Mouse (Mus musculus) testis, adult 2 months (tissue): ENCODE results near the gene Anapc10. TPM values are rescaled to one million over a fixed set of nuclear protein-coding genes. Genes with fewer than 3 reads are reported as not detected.

ENCODE experiments used
- H3K27ac ChIP-seq: fragments of 200-500 bp; 2 replicates; pipeline ENCODE4 v1.5.1; 2012; ENCODE audit warnings: low read depth, low read length; ENCODE audit not compliant: control insufficient read depth, insufficient read depth
- H3K27me3 ChIP-seq: fragments of 200-500 bp; 2 replicates; pipeline ENCODE4 v1.6.1; 2012; ENCODE audit warnings: mild to moderate bottlenecking, low read length, moderate library complexity; ENCODE audit not compliant: control insufficient read depth, insufficient read depth
- H3K36me3 ChIP-seq: fragments of 200-500 bp; 2 replicates; pipeline ENCODE4 v1.6.1; 2012; ENCODE audit warnings: mild to moderate bottlenecking, low read length; ENCODE audit not compliant: control insufficient read depth, insufficient read depth
- H3K4me1 ChIP-seq: fragments of 200-500 bp; 2 replicates; pipeline ENCODE4 v1.6.1; 2012; ENCODE audit warnings: low read length; ENCODE audit not compliant: control insufficient read depth, insufficient read depth
- H3K4me3 ChIP-seq: fragments of 200-500 bp; 2 replicates; pipeline ENCODE4 v1.5.1; 2012; ENCODE audit warnings: low read depth, mild to moderate bottlenecking, low read length, moderate library complexity, mixed read lengths; ENCODE audit not compliant: control insufficient read depth
- CTCF ChIP-seq: fragments of 200-500 bp; IDR thresholded peaks from 2 replicates; pipeline ENCODE4 v1.5.1; 2012; ENCODE audit warnings: low read depth, mild to moderate bottlenecking, inconsistent platforms, low read length, moderate library complexity; ENCODE audit not compliant: control insufficient read depth, insufficient read depth, insufficient replicate concordance
- POLR2A ChIP-seq: fragments of 200-500 bp; IDR thresholded peaks from 2 replicates; pipeline ENCODE4 v1.6.1; 2012; ENCODE audit warnings: low read depth, mild to moderate bottlenecking, inconsistent platforms, low read length, moderate library complexity; ENCODE audit not compliant: control insufficient read depth
- polyA plus RNA-seq: library from polyadenylated mRNA; depleted of rRNA; stranded (reverse); fragments of >200 nt; gene quantifications from 2 replicates; pipeline ENCODE4 v1.2.3, GENCODE M21; 2012

Gene Anapc10
- polyA plus RNA-seq, 1 experiment = 8.2 TPM

DNA sequence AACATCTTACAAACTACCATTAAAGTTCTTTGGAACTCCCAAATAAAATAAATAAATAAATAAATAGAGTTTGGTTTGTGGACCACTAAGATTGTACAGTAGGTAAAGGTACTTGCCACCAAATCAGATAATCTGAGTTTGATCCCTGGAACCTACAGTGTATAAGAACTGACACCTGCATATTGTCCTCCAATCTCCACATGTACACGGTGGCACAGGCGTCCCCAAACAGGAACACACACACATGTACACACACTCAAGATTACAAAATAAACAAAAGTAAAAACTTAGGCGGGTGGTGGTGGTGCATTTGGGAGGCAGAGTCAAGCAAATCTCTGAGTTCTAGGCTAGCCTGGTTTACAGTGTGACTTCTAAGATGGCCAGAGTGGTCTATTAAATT lies 4.9 kb upstream of the Anapc10 start:
- no peaks in the 10 kb centered on the region for H3K27me3 ChIP-seq
- no peak overlapping the region for H3K4me3 ChIP-seq
- TF ChIP-seq CTCF (no peak), POLR2A (no peak)
- H3K27ac ChIP-seq = no peak overlapping the region
- H3K4me1 ChIP-seq = no peaks in the 10 kb centered on the region
- peaks cover 1% of the 10 kb centered on the region; the same call in 1 of the 2 replicates for H3K36me3 ChIP-seq

DNA sequence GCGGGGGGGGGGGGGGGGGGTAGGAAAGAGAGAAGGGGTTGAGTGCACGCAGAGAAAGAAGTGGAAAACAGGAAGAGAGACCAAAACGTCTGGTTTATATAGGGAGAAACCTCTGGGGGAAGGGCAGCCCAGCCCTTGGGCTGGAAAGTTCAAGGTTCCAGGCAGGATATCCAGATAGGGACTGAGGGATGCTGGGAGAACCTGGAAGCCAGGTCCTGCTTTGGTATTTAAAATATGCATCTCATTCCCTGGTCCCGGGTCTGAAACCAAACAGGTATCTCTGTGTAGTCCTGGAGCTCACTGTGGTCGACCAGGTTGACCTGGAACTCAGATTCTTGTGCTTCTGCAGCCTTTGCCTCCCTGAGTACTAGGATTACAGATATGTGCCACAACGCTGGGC lies 1.1 kb downstream of the Anapc10 start:
- Histone ChIP-seq H3K27ac (no peak overlapping the region), H3K4me3 (peak overlapping the region; percentile 32)

DNA sequence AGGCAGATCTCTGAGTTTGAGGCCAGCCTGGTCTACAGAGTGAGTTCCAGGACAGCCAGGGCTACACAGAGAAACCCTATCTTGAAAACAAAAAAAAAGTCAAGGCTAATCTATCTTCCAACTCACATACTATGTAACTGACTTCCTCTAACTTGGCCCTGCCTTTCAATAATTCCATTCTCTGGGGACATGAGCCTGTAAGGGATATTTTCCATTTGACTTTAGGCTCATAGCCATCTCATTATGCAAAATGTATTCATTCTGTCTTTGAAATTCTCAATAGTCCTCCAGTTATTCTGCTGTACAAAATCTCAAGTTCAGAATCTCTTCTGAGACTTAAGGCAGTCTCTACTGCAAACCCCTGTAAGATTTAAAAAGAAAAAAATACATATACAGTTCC lies 9.9 kb downstream of the Anapc10 start:
- Histone ChIP-seq H3K36me3 (no peaks in the 10 kb centered on the region; the same call in 1 of the 2 replicates), H3K27me3 (no peaks in the 10 kb centered on the region), H3K4me1 (no peaks in the 10 kb centered on the region), H3K4me3 (no peak overlapping the region), H3K27ac (no peak overlapping the region)
- no peak for TF ChIP-seq CTCF
- TF ChIP-seq POLR2A = no peak

More for the DNA sequence above, 1.1 kb downstream of the Anapc10 start:
- Histone ChIP-seq H3K4me1 (no peaks in the 10 kb centered on the region), H3K27me3 (no peaks in the 10 kb centered on the region), H3K36me3 (0 out of 2 replicates have a peak, but pooled peaks cover 1% of the 10 kb centered on the region)
- no peak for TF ChIP-seq CTCF
- TF ChIP-seq POLR2A = no peak

DNA sequence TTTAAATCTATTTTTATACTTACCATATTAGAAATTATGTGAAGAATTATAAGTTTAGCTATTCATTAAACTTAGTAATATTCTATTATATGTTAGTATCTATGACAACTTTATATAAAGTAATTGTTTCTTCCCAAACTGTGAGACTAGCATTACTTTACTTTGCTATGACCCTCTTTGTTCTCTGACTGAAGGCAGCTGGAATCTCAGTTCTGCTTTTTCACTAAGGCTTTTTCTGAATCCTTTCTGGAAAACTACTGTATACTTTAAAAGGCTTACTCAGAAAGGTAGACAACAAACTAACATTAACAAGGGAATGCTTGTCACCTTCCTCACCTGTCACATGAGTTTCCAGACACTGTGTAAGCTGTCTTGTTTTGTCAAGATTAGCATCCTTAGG lies 11.7 kb downstream of the Anapc10 start:
- Histone ChIP-seq H3K4me1 (no peaks in the 10 kb centered on the region), H3K27me3 (no peaks in the 10 kb centered on the region), H3K36me3 (no peaks in the 10 kb centered on the region; the same call in 1 of the 2 replicates), H3K4me3 (no peak overlapping the region), H3K27ac (no peak overlapping the region)
- TF ChIP-seq POLR2A (no peak), CTCF (no peak)

DNA sequence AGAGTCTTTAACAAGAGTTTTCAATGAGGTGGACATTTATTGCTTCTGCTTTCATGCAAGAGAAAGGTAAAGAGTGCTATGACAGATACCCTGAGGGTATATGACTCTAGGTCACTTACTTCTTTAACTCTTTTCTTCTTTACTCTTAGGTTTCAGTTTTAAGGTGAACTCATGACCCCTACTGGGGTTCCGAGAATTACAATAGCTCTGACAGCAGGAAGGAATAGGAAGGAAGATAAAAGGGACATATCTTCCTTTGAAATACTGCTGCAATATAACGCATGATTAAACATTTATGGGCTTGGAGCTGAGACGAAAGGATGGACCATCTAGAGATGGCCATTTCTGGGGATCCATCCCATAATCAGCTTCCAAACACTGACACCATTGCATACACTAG lies 13.0 kb downstream of the Anapc10 start:
- no peak for TF ChIP-seq POLR2A
- no peak for TF ChIP-seq CTCF
- Histone ChIP-seq H3K4me1 (no peaks in the 10 kb centered on the region), H3K27me3 (no peaks in the 10 kb centered on the region), H3K4me3 (no peak overlapping the region), H3K27ac (no peak overlapping the region), H3K36me3 (no peaks in the 10 kb centered on the region; the same call in none of the 2 replicates)

DNA sequence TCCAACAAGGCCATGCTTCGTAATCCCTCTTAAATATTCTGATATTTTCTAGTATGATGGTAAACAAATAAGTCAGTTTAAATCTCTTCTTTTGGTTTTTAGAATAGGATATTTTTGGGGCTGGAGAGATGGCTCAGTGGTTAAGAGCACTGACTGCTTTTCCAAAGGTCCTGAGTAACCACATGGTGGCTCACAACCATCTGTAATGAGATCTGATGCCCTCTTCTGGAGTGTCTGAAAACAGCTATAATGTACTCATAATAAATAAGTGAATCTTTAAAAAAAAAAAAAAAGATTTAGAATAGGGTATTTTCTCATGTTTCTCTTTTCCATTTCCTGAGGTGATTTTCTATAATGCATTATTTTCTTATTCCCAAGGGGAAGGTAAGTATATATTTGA lies 16.3 kb downstream of the Anapc10 start:
- Histone ChIP-seq H3K27ac (no peak overlapping the region), H3K27me3 (no peaks in the 10 kb centered on the region), H3K36me3 (peaks cover 2% of the 10 kb centered on the region), H3K4me1 (no peaks in the 10 kb centered on the region), H3K4me3 (no peak overlapping the region)
- no peak for TF ChIP-seq CTCF
- TF ChIP-seq POLR2A = no peak

DNA sequence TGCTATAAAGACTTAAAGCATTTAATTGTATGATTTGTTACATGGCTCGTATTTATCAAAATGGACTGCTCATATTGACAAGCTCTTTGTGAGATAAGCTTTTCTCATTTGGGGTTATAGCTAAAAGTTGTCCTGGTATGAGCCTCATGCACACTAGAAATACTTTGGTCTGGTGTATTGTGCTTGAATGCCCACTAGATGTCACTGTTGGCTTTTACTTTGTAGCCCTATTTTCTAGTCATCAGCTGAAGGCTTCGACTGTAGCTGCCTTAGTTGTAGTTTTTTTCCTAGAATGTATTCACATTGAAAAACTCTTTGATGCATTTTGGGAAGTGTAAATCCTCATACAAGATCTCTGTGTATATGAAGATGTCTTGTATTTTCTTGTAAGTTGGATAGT lies 22.7 kb downstream of the Anapc10 start:
- Histone ChIP-seq H3K27ac (no peak overlapping the region), H3K36me3 (peaks cover 2% of the 10 kb centered on the region), H3K4me1 (no peaks in the 10 kb centered on the region), H3K27me3 (no peaks in the 10 kb centered on the region), H3K4me3 (no peak overlapping the region)
- TF ChIP-seq POLR2A = no peak
- TF ChIP-seq CTCF = peak; percentile 6; the same call in 1 of the 2 replicates

DNA sequence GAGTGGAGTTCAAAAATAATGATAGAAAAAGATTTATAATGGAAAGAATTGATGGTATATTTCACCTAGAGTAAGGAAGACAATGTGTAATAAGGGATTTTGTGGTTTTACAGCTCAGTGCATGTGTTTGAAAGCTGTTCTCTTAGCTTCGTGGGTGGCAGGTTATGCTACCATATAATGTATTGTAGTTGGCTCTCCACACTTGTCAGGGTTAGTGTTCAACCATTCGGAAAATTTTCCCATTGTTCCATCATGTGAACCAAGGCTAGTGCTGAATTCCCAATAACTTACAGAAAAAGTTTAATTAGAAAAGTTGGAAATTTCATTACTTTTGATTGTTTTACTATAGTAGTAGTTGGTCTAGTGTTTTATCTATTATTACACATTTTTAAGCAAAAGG lies 36.6 kb downstream of the Anapc10 start:
- H3K4me1 ChIP-seq = no peaks in the 10 kb centered on the region

More for the DNA sequence above, 36.6 kb downstream of the Anapc10 start:
- TF ChIP-seq CTCF = no peak
- no peak for TF ChIP-seq POLR2A
- Histone ChIP-seq H3K27ac (no peak overlapping the region), H3K4me3 (no peak overlapping the region), H3K27me3 (no peaks in the 10 kb centered on the region), H3K36me3 (no peaks in the 10 kb centered on the region)
